ENCODE assay signal across 10 mouse cellular contexts in the genomic region with DNA sequence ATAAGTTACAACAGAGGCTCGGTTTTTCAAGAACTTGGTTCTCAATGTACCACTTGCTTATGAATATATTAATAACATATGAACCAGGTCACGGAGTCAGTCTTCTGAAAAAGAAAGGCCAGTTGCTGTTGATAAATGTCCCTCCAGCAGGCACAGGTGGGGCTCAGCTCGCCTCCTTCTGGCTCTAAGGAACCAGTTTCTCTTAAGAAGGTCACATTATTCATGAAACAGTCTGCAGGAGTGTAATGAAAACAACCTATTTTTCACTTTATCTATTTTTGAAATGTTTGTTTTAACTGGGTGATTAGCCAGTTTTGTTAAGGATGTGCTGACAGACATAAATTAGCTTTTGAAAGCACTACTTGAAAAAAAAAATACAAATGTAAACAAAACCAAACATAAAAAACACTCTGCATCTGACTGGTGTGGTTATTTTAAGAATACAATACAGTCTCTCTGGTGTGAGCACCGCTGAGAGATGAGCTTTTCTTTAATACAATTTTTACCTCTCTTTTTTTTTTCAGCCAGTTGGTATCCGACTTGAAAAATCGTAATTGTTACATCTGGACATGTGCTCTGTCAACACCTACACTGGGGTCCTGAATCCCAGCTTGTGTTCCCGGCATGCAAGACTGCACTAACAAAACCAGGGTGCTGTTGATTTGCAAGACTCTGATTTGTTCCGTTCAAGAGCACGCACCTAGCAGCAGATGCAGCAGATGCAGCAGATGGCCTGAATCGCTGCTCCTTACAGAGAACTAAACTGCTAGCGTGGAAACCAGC.
DNase-seq lines count a peak whose midpoint lies in the region; ATAC-seq and TF ChIP-seq lines count a peak whose summit lies in the region.
"Had no signal": no experiment of that assay in that cellular context is flagged by ENCODE, and none has a peak within 500 bp of the region (broad histone marks: within the 10 kb centered on the region; RNA-seq: fewer than 3 reads in every experiment).

No protein-coding gene starts in this region.

- no peaks in the 10 kb centered on the region for H3K9me3 ChIP-seq in kidney, postnatal 0 days (replicated peaks; ENCODE audit: low read length)
- no peaks in the 10 kb centered on the region for H3K9me3 ChIP-seq in embryonic facial prominence, embryonic 15.5 days (replicated peaks)
- H3K9me3 ChIP-seq: liver, embryonic 15.5 days had no signal

- no peak for TF ChIP-seq POLR2A in brain, embryonic 14.5 days (IDR thresholded peaks at IDR 0.05; ENCODE audit: borderline replicate concordance, extremely low read depth, insufficient read depth, insufficient read length, poor library complexity, severe bottlenecking)

- 0 out of 2 replicates have a peak overlapping the region, but pooled peaks have one; percentile 4 for H3K4me2 ChIP-seq in kidney, postnatal 0 days (ENCODE audit: low read length)
- H3K4me2 ChIP-seq in embryonic facial prominence, embryonic 15.5 days (replicated peaks), result no peak overlapping the region
- H3K4me2 ChIP-seq: liver, embryonic 15.5 days had no signal

- no peaks in the 10 kb centered on the region for H3K27me3 ChIP-seq in kidney, postnatal 0 days (ENCODE audit: insufficient read depth, low read length)
- no peaks in the 10 kb centered on the region for H3K27me3 ChIP-seq in embryonic facial prominence, embryonic 15.5 days
- H3K27me3 ChIP-seq: liver, embryonic 15.5 days had no signal

- no peak for ATAC-seq in kidney, postnatal 0 days (replicated peaks; ENCODE audit: low FRiP score, low read depth)
- ATAC-seq in embryonic facial prominence, embryonic 15.5 days (ENCODE audit: insufficient number of reproducible peaks, low FRiP score, low TSS enrichment, low read depth), result 0 out of 2 replicates have a peak, but pooled peaks have one; percentile 19

- H3K9ac ChIP-seq in kidney, postnatal 0 days (ENCODE audit: low read depth, low read length), result no peak overlapping the region
- H3K9ac ChIP-seq in embryonic facial prominence, embryonic 15.5 days, result no peak overlapping the region
- H3K9ac ChIP-seq: liver, embryonic 15.5 days had no signal

- no peaks in the 10 kb centered on the region for H3K36me3 ChIP-seq in kidney, postnatal 0 days (ENCODE audit: insufficient read depth, low read length)
- no peaks in the 10 kb centered on the region for H3K36me3 ChIP-seq in embryonic facial prominence, embryonic 15.5 days
- H3K36me3 ChIP-seq: liver, embryonic 15.5 days had no signal

- H3K4me1 ChIP-seq in kidney, postnatal 0 days (replicated peaks; ENCODE audit: insufficient read depth, low read length), result no peaks in the 10 kb centered on the region
- H3K4me1 ChIP-seq in embryonic facial prominence, embryonic 15.5 days, result peaks cover 3% of the 10 kb centered on the region; the same call in 1 of the 2 replicates
- H3K4me1 ChIP-seq: liver, embryonic 15.5 days had no signal

- TF ChIP-seq CTCF in kidney, postnatal 0 days (IDR thresholded peaks at IDR 0.05; ENCODE audit: low read depth), result no peak; the same call in 1 of the 2 replicates
- no peak for TF ChIP-seq CTCF in brain, embryonic 14.5 days (IDR thresholded peaks at IDR 0.05; ENCODE audit: borderline replicate concordance, extremely low read depth, insufficient read depth, insufficient read length)

- H3K4me3 ChIP-seq in kidney, postnatal 0 days (replicated peaks; ENCODE audit: low read depth, low read length), result no peak overlapping the region
- H3K4me3 ChIP-seq in embryonic facial prominence, embryonic 15.5 days (replicated peaks), result no peak overlapping the region
- H3K4me3 ChIP-seq: liver, embryonic 15.5 days had no signal

- WGBS in kidney, postnatal 0 days, result 19% methylated on average over 11 of the region's 11 CpGs
- 36% methylated on average over 11 of the region's 11 CpGs for WGBS in embryonic facial prominence, embryonic 15.5 days

- H3K27ac ChIP-seq in kidney, postnatal 0 days, result no peak overlapping the region
- H3K27ac ChIP-seq in embryonic facial prominence, embryonic 15.5 days (replicated peaks), result no peak overlapping the region
- H3K27ac ChIP-seq: liver, embryonic 15.5 days had no signal

- peak; percentile 15 for DNase-seq in kidney, postnatal 0 days (ENCODE audit: low spot score)
- DNase-seq in kidney, postnatal 25 days, result no peak
- peak; percentile 87 for DNase-seq in brain, embryonic 14.5 days (ENCODE audit: low read depth)
- DNase-seq in layer of hippocampus, adult 9-11 months, result peak; percentile 50
- DNase-seq in cerebellum, adult 11 months, result no peak
- no peak for DNase-seq in urinary bladder, postnatal 36 days (ENCODE audit: low spot score in 2 of 2)
- no peak for DNase-seq in thymus, postnatal 10 days (ENCODE audit: low spot score in 2 of 2)
- DNase-seq: adrenal gland, postnatal 10 days had no signal

Comparison
In these comparisons a context has a peak if more than half of its experiments do, and no peak if none do; other contexts are left out.
1. DNase-seq: peak in kidney, postnatal 0 days (single experiment), brain, embryonic 14.5 days (single experiment) and layer of hippocampus, adult 9-11 months (single experiment); none in kidney, postnatal 25 days (0 of 2), cerebellum, adult 11 months (single experiment), urinary bladder, postnatal 36 days (0 of 2) and thymus, postnatal 10 days (0 of 2).